In genomic region chr10:119607501-119607900, GRCm38 (mm10) we compare ENCODE assay signal across 16 mouse cellular contexts.
"Had no signal": no experiment of that assay in that cellular context is flagged by ENCODE, and none has a peak within 500 bp of the region (broad histone marks: within the 10 kb centered on the region; RNA-seq: fewer than 3 reads in every experiment).

No protein-coding gene starts in this region.

- H3K4me3 ChIP-seq: neural tube, embryonic 12.5 days; neural tube, embryonic 13.5 days; neural tube, embryonic 15.5 days; stomach, embryonic 15.5 days had no signal

- H3K27me3 ChIP-seq: neural tube, embryonic 12.5 days; neural tube, embryonic 13.5 days; neural tube, embryonic 15.5 days; stomach, embryonic 15.5 days had no signal

- DNase-seq: retina, postnatal 1 day; right cerebral cortex, adult 18-20 months; right cerebral cortex, postnatal 14 days; right cerebral cortex, postnatal 25 days; right cerebral cortex, postnatal 4 days; spleen, adult 18-20 months; thymus, adult 18-20 months; thymus, adult 2 months; thymus, postnatal 14 days; thymus, postnatal 25 days; thymus, postnatal 36 days; thymus, postnatal 4 days had no signal

- H3K4me2 ChIP-seq: neural tube, embryonic 12.5 days; neural tube, embryonic 13.5 days; neural tube, embryonic 15.5 days; stomach, embryonic 15.5 days had no signal

- H3K36me3 ChIP-seq: neural tube, embryonic 12.5 days; neural tube, embryonic 13.5 days; neural tube, embryonic 15.5 days; stomach, embryonic 15.5 days had no signal
